Mouse (Mus musculus) brain, embryonic 14.5 days (tissue): Measurements from ENCODE around the gene Abhd5.

Source experiments
- CTCF ChIP-seq: fragments of 200-500 bp; IDR thresholded peaks from 2 replicates; pipeline ENCODE4 v1.5.1; 2012; ENCODE audit warnings: inconsistent platforms, mild to moderate bottlenecking, moderate library complexity, borderline replicate concordance; ENCODE audit not compliant: insufficient read depth, insufficient read length; ENCODE audit errors: extremely low read depth
- POLR2A ChIP-seq: fragments of 200-500 bp; IDR thresholded peaks from 2 replicates; pipeline ENCODE4 v1.6.1; 2012; ENCODE audit warnings: mild to moderate bottlenecking, inconsistent platforms, borderline replicate concordance; ENCODE audit not compliant: poor library complexity, insufficient read depth, insufficient read length, severe bottlenecking; ENCODE audit errors: extremely low read depth

DNA sequence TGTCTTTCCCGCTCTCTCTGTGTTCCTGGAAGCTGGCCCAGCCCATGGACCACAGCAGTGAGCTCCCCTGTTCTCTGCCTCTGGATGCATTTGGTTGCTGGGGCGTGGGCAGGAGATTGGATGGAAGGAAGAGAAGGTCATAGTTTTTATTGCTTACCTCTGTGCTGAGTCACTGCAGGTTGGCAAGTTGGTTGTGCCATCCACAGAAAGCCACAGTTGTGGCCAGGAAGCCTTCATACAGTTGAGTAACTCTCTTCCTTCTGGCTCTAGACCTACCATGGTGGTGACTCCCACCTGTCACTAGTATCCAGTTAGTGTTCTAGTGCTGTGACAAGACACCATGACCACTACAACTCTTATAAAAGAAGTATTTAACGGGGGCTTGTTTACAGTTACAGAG, 46.1 kb upstream of the Abhd5 start:
- no peak for TF ChIP-seq POLR2A
- no peak for TF ChIP-seq CTCF
